Mouse (Mus musculus): ENCODE data around the gene Erg. TPM values are rescaled to one million over a fixed set of nuclear protein-coding genes. Genes with fewer than 3 reads are reported as not detected.

Gene Erg
- polyA plus RNA-seq, 1 experiment from 2014 or later: 1.1 TPM

GRCm38 (mm10) chr16:95360940-95361489, 225.4 kb downstream of the Erg start:
- H3K27me3 ChIP-seq: no peaks in the 10 kb centered on the region
- H3K4me1 ChIP-seq (replicated peaks): no peaks in the 10 kb centered on the region
- H3K4me2 ChIP-seq: no peak overlapping the region
- no peaks in the 10 kb centered on the region for H3K9me3 ChIP-seq (replicated peaks)
- ATAC-seq (ENCODE audit: low read depth): no peak
- H3K9ac ChIP-seq: no peak overlapping the region
- no peaks in the 10 kb centered on the region for H3K36me3 ChIP-seq
- DNase-seq: no peak
- no peak overlapping the region for H3K4me3 ChIP-seq (replicated peaks)
- 72% methylated on average over 18 of the region's 18 CpGs for WGBS (ENCODE audit: insufficient replicate concordance)
- no peak overlapping the region for H3K27ac ChIP-seq

GRCm38 (mm10) chr16:95360214-95360850, 226.1 kb downstream of the Erg start:
- no peaks in the 10 kb centered on the region for H3K4me1 ChIP-seq (replicated peaks)
- H3K4me2 ChIP-seq: no peak overlapping the region
- H3K27ac ChIP-seq: no peak overlapping the region
- no peaks in the 10 kb centered on the region for H3K36me3 ChIP-seq
- no peaks in the 10 kb centered on the region for H3K9me3 ChIP-seq (replicated peaks)
- H3K4me3 ChIP-seq (replicated peaks): no peak overlapping the region
- DNase-seq (no peak), ATAC-seq (ENCODE audit: low read depth) (no peak)
- no peaks in the 10 kb centered on the region for H3K27me3 ChIP-seq
- 58% methylated on average over 8 of the region's 8 CpGs for WGBS (ENCODE audit: insufficient replicate concordance)
- H3K9ac ChIP-seq: no peak overlapping the region

GRCm38 (mm10) chr16:95356962-95357955, 229.1 kb downstream of the Erg start:
- H3K4me3 ChIP-seq (replicated peaks): no peak overlapping the region
- 73% methylated on average over 12 of the region's 12 CpGs for WGBS (ENCODE audit: insufficient replicate concordance)
- H3K36me3 ChIP-seq: no peaks in the 10 kb centered on the region
- H3K4me1 ChIP-seq (replicated peaks): no peaks in the 10 kb centered on the region
- DNase-seq (no peak), ATAC-seq (ENCODE audit: low read depth) (0 out of 2 replicates have a peak, but pooled peaks have one; percentile 31)
- H3K27me3 ChIP-seq: no peaks in the 10 kb centered on the region
- H3K27ac ChIP-seq: no peak overlapping the region
- no peak overlapping the region for H3K9ac ChIP-seq
- H3K9me3 ChIP-seq (replicated peaks): no peaks in the 10 kb centered on the region
- no peak overlapping the region for H3K4me2 ChIP-seq

- Histone ChIP-seq H3K9me3 (replicated peaks) (no peaks in the 10 kb centered on the region), H3K36me3 (no peaks in the 10 kb centered on the region), H3K27ac (no peak overlapping the region), H3K4me1 (replicated peaks) (no peaks in the 10 kb centered on the region), H3K4me3 (replicated peaks) (no peak overlapping the region), H3K27me3 (no peaks in the 10 kb centered on the region), H3K4me2 (no peak overlapping the region), H3K9ac (no peak overlapping the region)
- ATAC-seq (ENCODE audit: low read depth): no peak
- DNase-seq: no peak
- 47% methylated on average over 8 of the region's 8 CpGs for WGBS (ENCODE audit: insufficient replicate concordance)
Measured at GRCm38 (mm10) chr16:95353838-95354237, 232.6 kb downstream of the Erg start.

DNA sequence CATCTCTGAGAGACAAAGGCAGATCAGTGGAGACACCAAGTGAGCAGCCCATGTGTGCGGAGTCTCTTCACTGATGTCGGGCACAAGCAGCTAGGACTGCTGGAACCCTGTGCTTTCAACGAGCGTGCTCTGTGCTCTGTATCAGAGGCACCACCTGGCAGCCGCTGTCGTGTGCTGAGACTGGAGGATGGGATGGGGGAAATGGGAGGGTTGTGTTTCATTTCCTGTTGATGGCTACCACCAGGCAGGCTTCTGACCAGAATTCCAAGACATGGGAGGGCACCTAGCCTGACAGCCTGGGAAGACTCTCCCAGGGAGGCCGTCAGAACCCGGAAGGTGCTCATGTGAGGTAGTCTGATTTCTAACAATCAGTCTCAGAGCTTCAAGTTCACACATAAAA, 234.1 kb downstream of the Erg start:
- ATAC-seq (ENCODE audit: low read depth): no peak
- 36% methylated on average over 8 of the region's 8 CpGs for WGBS (ENCODE audit: insufficient replicate concordance)
- no peak for DNase-seq
- H3K36me3 ChIP-seq: no peaks in the 10 kb centered on the region
- H3K4me1 ChIP-seq (replicated peaks): peaks cover 6% of the 10 kb centered on the region
- no peaks in the 10 kb centered on the region for H3K9me3 ChIP-seq (replicated peaks)
- H3K4me3 ChIP-seq (replicated peaks): no peak overlapping the region
- no peaks in the 10 kb centered on the region for H3K27me3 ChIP-seq
- no peak overlapping the region for H3K4me2 ChIP-seq
- no peak overlapping the region for H3K27ac ChIP-seq
- H3K9ac ChIP-seq: no peak overlapping the region

DNA sequence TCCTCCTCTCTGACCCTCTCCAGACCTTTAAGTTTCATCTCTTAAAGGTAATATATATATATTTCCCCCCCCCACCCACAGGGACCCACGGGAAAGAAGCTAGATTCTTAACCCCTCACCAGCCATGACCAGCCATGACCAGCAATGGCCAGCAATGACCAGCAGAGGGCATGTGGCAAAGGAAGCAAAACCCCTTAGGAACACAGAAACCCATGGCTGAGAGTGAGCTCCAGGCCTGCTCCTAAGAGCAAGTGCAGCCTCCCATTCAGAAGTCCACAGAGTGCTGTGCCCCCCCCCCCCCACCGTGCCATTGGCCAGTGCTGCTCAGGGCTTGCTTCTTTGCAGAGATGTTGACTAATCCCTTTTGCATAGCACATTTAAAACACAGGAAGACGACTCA, 235.9 kb downstream of the Erg start:
- DNase-seq (peak; percentile 11), ATAC-seq (ENCODE audit: low read depth) (no peak)
- Histone ChIP-seq H3K4me1 (replicated peaks) (peaks cover 14% of the 10 kb centered on the region), H3K27me3 (no peaks in the 10 kb centered on the region), H3K9me3 (replicated peaks) (no peaks in the 10 kb centered on the region), H3K36me3 (no peaks in the 10 kb centered on the region), H3K9ac (no peak overlapping the region), H3K4me2 (no peak overlapping the region), H3K27ac (no peak overlapping the region), H3K4me3 (replicated peaks) (no peak overlapping the region)
- WGBS (ENCODE audit: insufficient replicate concordance): 29% methylated on average over 3 of the region's 3 CpGs

- no peak overlapping the region for H3K4me3 ChIP-seq (replicated peaks)
- no peaks in the 10 kb centered on the region for H3K36me3 ChIP-seq
- no peak for ATAC-seq (ENCODE audit: low read depth)
- no peaks in the 10 kb centered on the region for H3K9me3 ChIP-seq (replicated peaks)
- no peak overlapping the region for H3K27ac ChIP-seq
- no peaks in the 10 kb centered on the region for H3K27me3 ChIP-seq
- no peak overlapping the region for H3K4me2 ChIP-seq
- H3K9ac ChIP-seq: no peak overlapping the region
- 63% methylated on average over 5 of the region's 5 CpGs for whole genome bisulfite sequencing (ENCODE audit: insufficient replicate concordance)
- peaks cover 14% of the 10 kb centered on the region for H3K4me1 ChIP-seq (replicated peaks)
- DNase-seq: no peak
Measured at GRCm38 (mm10) chr16:95349745-95350144, 236.6 kb downstream of the Erg start.

DNA sequence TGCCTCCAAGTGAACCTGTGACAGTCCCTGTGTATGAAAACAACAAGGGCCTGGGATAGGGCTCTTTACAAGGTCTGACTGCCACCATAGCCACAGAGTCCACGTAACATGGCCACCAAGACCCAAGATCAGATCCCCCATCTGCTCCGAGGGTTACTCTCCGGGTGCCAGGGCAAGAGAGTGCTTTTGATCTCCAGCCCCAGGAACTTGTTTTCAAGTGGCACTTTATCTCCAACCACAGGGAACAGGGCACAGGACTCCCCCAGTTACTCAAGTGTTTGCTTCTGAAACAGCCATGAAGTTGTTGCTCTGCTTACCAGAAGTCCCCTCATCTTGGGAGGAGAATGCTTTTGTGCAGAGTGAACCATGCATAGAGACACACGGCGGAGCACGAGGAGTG, 237.0 kb downstream of the Erg start:
- no peak overlapping the region for H3K4me3 ChIP-seq (replicated peaks)
- WGBS (ENCODE audit: insufficient replicate concordance): 66% methylated on average over 6 of the region's 6 CpGs
- H3K9ac ChIP-seq: no peak overlapping the region
- no peak overlapping the region for H3K4me2 ChIP-seq
- DNase-seq (no peak), ATAC-seq (ENCODE audit: low read depth) (no peak)
- H3K9me3 ChIP-seq (replicated peaks): no peaks in the 10 kb centered on the region
- H3K4me1 ChIP-seq (replicated peaks): peaks cover 14% of the 10 kb centered on the region
- no peaks in the 10 kb centered on the region for H3K27me3 ChIP-seq
- H3K27ac ChIP-seq: no peak overlapping the region
- H3K36me3 ChIP-seq: no peaks in the 10 kb centered on the region

- no peak overlapping the region for H3K4me3 ChIP-seq (replicated peaks)
- H3K27ac ChIP-seq: no peak overlapping the region
- H3K9ac ChIP-seq: no peak overlapping the region
- H3K36me3 ChIP-seq: no peaks in the 10 kb centered on the region
- no peak overlapping the region for H3K4me2 ChIP-seq
- no peak for ATAC-seq (ENCODE audit: low read depth)
- 57% methylated on average over 9 of the region's 9 CpGs for WGBS (ENCODE audit: insufficient replicate concordance)
- no peaks in the 10 kb centered on the region for H3K27me3 ChIP-seq
- DNase-seq: no peak
- peaks cover 14% of the 10 kb centered on the region for H3K4me1 ChIP-seq (replicated peaks)
- H3K9me3 ChIP-seq (replicated peaks): no peaks in the 10 kb centered on the region
Measured at GRCm38 (mm10) chr16:95348555-95348954, 237.8 kb downstream of the Erg start.

GRCm38 (mm10) chr16:95347202-95347601, 239.2 kb downstream of the Erg start:
- no peak overlapping the region for H3K4me2 ChIP-seq
- peaks cover 14% of the 10 kb centered on the region for H3K4me1 ChIP-seq (replicated peaks)
- DNase-seq (no peak), ATAC-seq (ENCODE audit: low read depth) (peak; percentile 73)
- no peaks in the 10 kb centered on the region for H3K36me3 ChIP-seq
- no peak overlapping the region for H3K9ac ChIP-seq
- peak overlapping the region; percentile 23 for H3K27ac ChIP-seq
- WGBS (ENCODE audit: insufficient replicate concordance): 3% methylated on average over 3 of the region's 3 CpGs
- no peak overlapping the region for H3K4me3 ChIP-seq (replicated peaks)
- H3K27me3 ChIP-seq: no peaks in the 10 kb centered on the region
- no peaks in the 10 kb centered on the region for H3K9me3 ChIP-seq (replicated peaks)

GRCm38 (mm10) chr16:95345882-95346281, 240.5 kb downstream of the Erg start:
- no peak overlapping the region for H3K4me2 ChIP-seq
- H3K4me3 ChIP-seq (replicated peaks): no peak overlapping the region
- H3K27ac ChIP-seq: no peak overlapping the region
- DNase-seq (peak; percentile 39), ATAC-seq (ENCODE audit: low read depth) (no peak)
- 5% methylated on average over 6 of the region's 7 CpGs for WGBS (ENCODE audit: insufficient replicate concordance)
- H3K36me3 ChIP-seq: no peaks in the 10 kb centered on the region
- peaks cover 14% of the 10 kb centered on the region for H3K4me1 ChIP-seq (replicated peaks)
- H3K27me3 ChIP-seq: no peaks in the 10 kb centered on the region
- H3K9me3 ChIP-seq (replicated peaks): no peaks in the 10 kb centered on the region
- H3K9ac ChIP-seq: no peak overlapping the region
